Mouse (Mus musculus): ENCODE measurements around the gene Vmac. TPM values are rescaled to one million over a fixed set of nuclear protein-coding genes. Genes with fewer than 3 reads are reported as not detected.

Vmac gene
- polyA plus RNA-seq (2012; rRNA removed): 52.3 and 58.9 TPM in 2 replicates

DNA sequence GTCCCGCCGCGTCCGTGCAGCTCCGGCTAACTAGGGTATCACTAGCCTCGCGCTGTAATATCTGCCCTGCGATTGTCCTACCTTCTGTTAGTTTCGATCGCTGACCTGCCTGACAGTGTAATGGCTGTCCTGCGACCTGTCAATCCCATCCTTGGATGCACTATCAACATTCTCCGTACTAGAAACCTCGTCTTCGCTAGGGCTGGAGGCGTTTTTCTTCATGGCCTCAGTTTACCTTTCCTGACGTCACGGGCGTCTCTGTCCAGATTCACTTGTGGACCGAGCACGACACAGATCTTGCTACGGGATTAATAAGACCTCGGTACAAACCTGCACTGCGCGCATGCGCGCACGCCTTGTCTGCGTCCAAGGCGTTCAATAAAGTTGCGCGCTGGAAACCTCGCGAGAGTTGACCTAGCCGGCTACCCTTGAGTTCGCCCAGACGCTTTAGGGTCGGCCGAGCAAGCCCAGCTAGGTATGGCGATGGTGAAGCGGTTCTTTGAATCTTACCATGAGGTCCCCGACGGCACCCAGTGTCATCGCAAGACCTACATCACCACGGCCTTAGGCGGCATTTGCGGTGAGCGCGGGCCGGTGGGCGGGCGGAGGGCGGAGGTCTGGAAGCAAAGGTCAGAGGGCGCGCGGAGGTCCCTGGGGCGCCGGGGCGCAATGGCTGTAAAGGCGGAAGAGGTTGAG, at the start of gene Vmac, which contains the start of gene Ndufa11:
Gene Vmac, minus strand, starts transcription at position 660 of the 696 bp plus-strand sequence.
Gene Ndufa11, plus strand, starts transcription at position 405 of the 696 bp plus-strand sequence.
- TF ChIP-seq POLR2A (IDR thresholded peaks at IDR 0.05; ENCODE audit: control insufficient read depth, extremely low read depth, insufficient read depth, low read length, poor library complexity) (peak; percentile 68), CTCF (IDR thresholded peaks at IDR 0.05; ENCODE audit: borderline replicate concordance, control insufficient read depth, extremely low read depth, insufficient read depth, low read length, poor library complexity) (no peak)
- peak; percentile 90 for DNase-seq
- WGBS: under 1% methylated on average over 59 of the region's 59 CpGs
- Histone ChIP-seq H3K27me3 (ENCODE audit: control insufficient read depth, insufficient read depth, low read length) (no peaks in the 10 kb centered on the region), H3K4me3 (ENCODE audit: control insufficient read depth, insufficient read depth, low read length) (peak within 1 kb of the TSS; percentile 92), H3K27ac (ENCODE audit: control insufficient read depth, insufficient read depth, low read length) (peak within 1 kb of the TSS; percentile 18), H3K4me1 (replicated peaks; ENCODE audit: control insufficient read depth, insufficient read depth, low read length) (peaks cover 21% of the 10 kb centered on the region), H3K36me3 (ENCODE audit: control insufficient read depth, insufficient read depth, low read length) (peaks cover 12% of the 10 kb centered on the region; the same call in 1 of the 2 replicates)

GRCm38 (mm10) chr17:56766631-56767405, 49.0 kb upstream of the Vmac start:
- H3K27ac ChIP-seq (ENCODE audit: control insufficient read depth, insufficient read depth, low read length): no peak overlapping the region
- H3K27me3 ChIP-seq (ENCODE audit: control insufficient read depth, insufficient read depth, low read length): no peaks in the 10 kb centered on the region
- DNase-seq: no peak
- TF ChIP-seq POLR2A (IDR thresholded peaks at IDR 0.05; ENCODE audit: control insufficient read depth, extremely low read depth, insufficient read depth, low read length, poor library complexity): no peak
- TF ChIP-seq CTCF (IDR thresholded peaks at IDR 0.05; ENCODE audit: borderline replicate concordance, control insufficient read depth, extremely low read depth, insufficient read depth, low read length, poor library complexity): no peak
- H3K4me3 ChIP-seq (ENCODE audit: control insufficient read depth, insufficient read depth, low read length): no peak overlapping the region
- peaks cover 22% of the 10 kb centered on the region for H3K4me1 ChIP-seq (replicated peaks; ENCODE audit: control insufficient read depth, insufficient read depth, low read length)
- no peaks in the 10 kb centered on the region for H3K36me3 ChIP-seq (ENCODE audit: control insufficient read depth, insufficient read depth, low read length)
- 98% methylated on average over 27 of the region's 27 CpGs for WGBS

DNA sequence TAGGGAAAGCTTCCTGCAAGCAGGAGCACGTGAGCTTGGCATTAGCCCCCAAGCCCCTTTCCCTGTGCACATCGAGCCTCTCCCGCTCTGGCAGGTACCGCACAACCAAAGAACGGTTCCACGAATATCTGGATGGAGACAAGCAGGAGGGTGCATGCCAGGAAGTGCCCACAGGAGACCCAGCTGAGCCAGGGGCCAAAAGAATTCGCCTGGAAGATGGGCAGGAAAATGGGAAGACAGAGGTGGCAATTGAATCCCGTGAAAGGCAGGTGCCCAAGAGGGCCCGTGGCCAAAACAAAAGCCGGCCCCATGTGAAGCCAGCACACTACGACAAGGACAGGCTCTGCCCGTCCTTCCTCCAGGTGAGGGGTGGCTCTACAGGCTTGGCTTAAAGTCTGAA, 47.6 kb upstream of the Vmac start:
- WGBS: 55% methylated on average over 12 of the region's 12 CpGs
- Histone ChIP-seq H3K27me3 (ENCODE audit: control insufficient read depth, insufficient read depth, low read length) (no peaks in the 10 kb centered on the region), H3K36me3 (ENCODE audit: control insufficient read depth, insufficient read depth, low read length) (no peaks in the 10 kb centered on the region), H3K4me3 (ENCODE audit: control insufficient read depth, insufficient read depth, low read length) (peak overlapping the region; percentile 70), H3K4me1 (replicated peaks; ENCODE audit: control insufficient read depth, insufficient read depth, low read length) (peaks cover 31% of the 10 kb centered on the region), H3K27ac (ENCODE audit: control insufficient read depth, insufficient read depth, low read length) (no peak overlapping the region)
- no peak for TF ChIP-seq CTCF (IDR thresholded peaks at IDR 0.05; ENCODE audit: borderline replicate concordance, control insufficient read depth, extremely low read depth, insufficient read depth, low read length, poor library complexity)
- no peak for TF ChIP-seq POLR2A (IDR thresholded peaks at IDR 0.05; ENCODE audit: control insufficient read depth, extremely low read depth, insufficient read depth, low read length, poor library complexity)
- no peak for DNase-seq

DNA sequence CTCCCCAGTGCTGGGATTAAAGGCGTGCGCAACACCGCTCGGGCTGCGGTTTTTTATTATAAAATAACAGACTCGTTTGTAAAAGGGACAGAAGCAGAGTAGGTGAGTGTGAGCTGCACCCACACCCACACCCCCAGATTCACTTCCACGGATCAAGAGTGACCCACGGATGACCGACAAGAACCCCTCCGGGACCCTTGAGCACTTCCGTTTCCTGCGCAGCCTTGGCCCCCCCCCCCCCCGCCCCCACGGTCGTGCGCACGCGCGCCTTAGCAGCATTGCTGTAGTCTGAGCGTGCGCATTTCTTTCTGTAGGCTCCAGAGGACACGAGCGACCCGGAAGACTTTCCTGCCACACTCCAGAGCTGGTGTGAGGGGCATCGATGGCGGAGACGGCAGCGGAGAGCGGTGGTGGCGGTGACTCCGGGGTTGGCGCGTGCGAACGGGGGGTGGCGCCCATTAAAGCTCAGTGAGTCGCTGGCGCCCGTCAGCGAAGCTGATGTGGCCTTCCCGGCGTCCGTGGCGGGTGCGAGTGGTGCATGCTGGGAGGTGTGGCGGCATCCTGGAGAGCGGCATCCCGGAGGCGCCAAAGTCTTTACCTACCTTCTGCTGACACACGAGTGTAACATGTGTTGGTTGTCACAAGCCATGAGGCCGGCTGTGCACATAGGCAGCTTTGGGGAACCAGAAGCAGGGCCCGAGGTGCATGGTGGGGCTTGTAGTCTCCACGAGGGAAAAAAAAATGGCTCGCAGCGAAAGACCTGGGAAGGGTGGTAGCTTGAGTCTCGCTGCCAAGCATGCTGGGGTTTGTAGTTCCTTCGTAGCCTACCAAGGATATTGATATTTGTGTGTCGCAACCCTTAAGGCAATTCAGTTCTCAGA, 46.9 kb upstream of the Vmac start, which contains the start of gene Dus3l:
Gene Dus3l, plus strand, starts transcription at position 284 of the 881 bp plus-strand sequence.
- H3K27ac ChIP-seq (ENCODE audit: control insufficient read depth, insufficient read depth, low read length): peak within 1 kb of the TSS; percentile 86
- peaks cover 31% of the 10 kb centered on the region for H3K4me1 ChIP-seq (replicated peaks; ENCODE audit: control insufficient read depth, insufficient read depth, low read length)
- peak; percentile 87 for DNase-seq
- under 1% methylated on average over 58 of the region's 58 CpGs for WGBS
- TF ChIP-seq POLR2A (IDR thresholded peaks at IDR 0.05; ENCODE audit: control insufficient read depth, extremely low read depth, insufficient read depth, low read length, poor library complexity) (0 out of 2 replicates have a peak, but pooled peaks have one; percentile 36), CTCF (IDR thresholded peaks at IDR 0.05; ENCODE audit: borderline replicate concordance, control insufficient read depth, extremely low read depth, insufficient read depth, low read length, poor library complexity) (peak; percentile 24; the same call in 1 of the 2 replicates)
- H3K4me3 ChIP-seq (ENCODE audit: control insufficient read depth, insufficient read depth, low read length): peak within 1 kb of the TSS; percentile 70
- H3K27me3 ChIP-seq (ENCODE audit: control insufficient read depth, insufficient read depth, low read length): no peaks in the 10 kb centered on the region
- H3K36me3 ChIP-seq (ENCODE audit: control insufficient read depth, insufficient read depth, low read length): no peaks in the 10 kb centered on the region

DNA sequence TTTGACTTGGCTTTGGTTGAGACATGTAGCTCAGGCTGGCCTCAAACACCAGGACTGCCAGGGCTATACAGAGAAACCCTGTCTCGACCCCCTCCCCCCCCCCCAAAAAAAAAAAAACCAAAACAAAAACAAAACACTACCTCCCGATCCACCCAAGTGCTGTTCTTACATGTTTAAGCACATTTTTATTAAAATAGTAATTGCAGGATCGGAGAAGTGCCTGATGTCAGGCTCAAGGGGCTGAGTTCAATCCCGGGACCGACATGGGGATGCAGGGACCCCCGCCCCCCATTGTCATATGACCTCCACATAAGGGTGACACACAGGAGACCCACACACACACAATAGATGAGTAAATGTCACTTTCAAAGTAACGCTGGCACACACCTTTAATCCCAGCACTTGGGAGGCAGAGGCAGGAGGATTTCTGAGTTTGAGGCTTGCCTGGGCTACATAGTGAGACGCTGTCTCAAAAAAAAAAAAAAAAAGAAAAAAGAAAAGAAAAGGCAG, 46.0 kb upstream of the Vmac start:
- no peak for DNase-seq
- H3K4me3 ChIP-seq (ENCODE audit: control insufficient read depth, insufficient read depth, low read length): peak overlapping the region; percentile 70; the same call in 1 of the 2 replicates
- H3K27ac ChIP-seq (ENCODE audit: control insufficient read depth, insufficient read depth, low read length): peak overlapping the region; percentile 76; the same call in 1 of the 2 replicates
- H3K27me3 ChIP-seq (ENCODE audit: control insufficient read depth, insufficient read depth, low read length): no peaks in the 10 kb centered on the region
- no peaks in the 10 kb centered on the region for H3K36me3 ChIP-seq (ENCODE audit: control insufficient read depth, insufficient read depth, low read length)
- H3K4me1 ChIP-seq (replicated peaks; ENCODE audit: control insufficient read depth, insufficient read depth, low read length): peaks cover 31% of the 10 kb centered on the region
- WGBS: 82% methylated on average over 8 of the region's 8 CpGs
- TF ChIP-seq CTCF (IDR thresholded peaks at IDR 0.05; ENCODE audit: borderline replicate concordance, control insufficient read depth, extremely low read depth, insufficient read depth, low read length, poor library complexity): no peak
- TF ChIP-seq POLR2A (IDR thresholded peaks at IDR 0.05; ENCODE audit: control insufficient read depth, extremely low read depth, insufficient read depth, low read length, poor library complexity): no peak

Data from thymus, adult 2 months (tissue).